Mouse (Mus musculus) small intestine, adult 2 months (tissue): ENCODE measurements around the gene Nup153. TPM values are rescaled to one million over a fixed set of nuclear protein-coding genes. Genes with fewer than 3 reads are reported as not detected.

Source experiments
- H3K27ac ChIP-seq: fragments of 200-500 bp; 2 replicates; pipeline ENCODE4 v1.5.1; 2012; ENCODE audit warnings: low read depth, low read length, control low read depth, inconsistent platforms; ENCODE audit not compliant: insufficient read depth
- H3K27me3 ChIP-seq: fragments of 200-500 bp; 2 replicates; pipeline ENCODE4 v1.6.1; 2012; ENCODE audit warnings: mild to moderate bottlenecking, moderate library complexity, low read length, inconsistent platforms; ENCODE audit not compliant: control insufficient read depth, insufficient read depth
- H3K36me3 ChIP-seq: fragments of 200-500 bp; 2 replicates; pipeline ENCODE4 v1.6.1; 2012; ENCODE audit warnings: mild to moderate bottlenecking, low read length, control low read depth, inconsistent platforms; ENCODE audit not compliant: control insufficient read depth, insufficient read depth
- H3K4me1 ChIP-seq: fragments of 200-500 bp; 2 replicates; pipeline ENCODE4 v1.6.1; 2012; ENCODE audit warnings: low read length, inconsistent platforms, mixed read lengths; ENCODE audit not compliant: control insufficient read depth, insufficient read depth, insufficient read length
- H3K4me3 ChIP-seq: fragments of 200-500 bp; 2 replicates; pipeline ENCODE4 v1.5.1; 2012; ENCODE audit warnings: low read depth, mild to moderate bottlenecking, control low read depth, inconsistent platforms, low read length, moderate library complexity
- CTCF ChIP-seq: fragments of 200-500 bp; IDR thresholded peaks from 2 replicates; pipeline ENCODE4 v1.5.1; 2012; ENCODE audit warnings: low read depth, mild to moderate bottlenecking, control low read depth, inconsistent platforms, low read length, moderate library complexity, mixed read lengths; ENCODE audit not compliant: insufficient replicate concordance, insufficient read length; ENCODE audit errors: extremely low read depth
- POLR2A ChIP-seq: fragments of 200-500 bp; IDR thresholded peaks from 2 replicates; pipeline ENCODE4 v1.6.1; 2012; ENCODE audit warnings: low read depth, mild to moderate bottlenecking, control low read depth, inconsistent platforms, low read length, moderate library complexity
- WGBS: fragments of 180-500 bp; shearing (Covaris S2); methylation state at CpG from one replicate; pipeline ENCODE4 v1.1.7; 2018; 5-methylcytosine and 5-hydroxymethylcytosine counted together
- polyA plus RNA-seq: library from polyadenylated mRNA; depleted of rRNA; stranded (reverse); fragments of >200 nt; gene quantifications from 2 replicates; pipeline ENCODE4 v1.2.3, GENCODE M21; 2012

Nup153 gene
- polyA plus RNA-seq, 1 experiment = 32.5 TPM

DNA sequence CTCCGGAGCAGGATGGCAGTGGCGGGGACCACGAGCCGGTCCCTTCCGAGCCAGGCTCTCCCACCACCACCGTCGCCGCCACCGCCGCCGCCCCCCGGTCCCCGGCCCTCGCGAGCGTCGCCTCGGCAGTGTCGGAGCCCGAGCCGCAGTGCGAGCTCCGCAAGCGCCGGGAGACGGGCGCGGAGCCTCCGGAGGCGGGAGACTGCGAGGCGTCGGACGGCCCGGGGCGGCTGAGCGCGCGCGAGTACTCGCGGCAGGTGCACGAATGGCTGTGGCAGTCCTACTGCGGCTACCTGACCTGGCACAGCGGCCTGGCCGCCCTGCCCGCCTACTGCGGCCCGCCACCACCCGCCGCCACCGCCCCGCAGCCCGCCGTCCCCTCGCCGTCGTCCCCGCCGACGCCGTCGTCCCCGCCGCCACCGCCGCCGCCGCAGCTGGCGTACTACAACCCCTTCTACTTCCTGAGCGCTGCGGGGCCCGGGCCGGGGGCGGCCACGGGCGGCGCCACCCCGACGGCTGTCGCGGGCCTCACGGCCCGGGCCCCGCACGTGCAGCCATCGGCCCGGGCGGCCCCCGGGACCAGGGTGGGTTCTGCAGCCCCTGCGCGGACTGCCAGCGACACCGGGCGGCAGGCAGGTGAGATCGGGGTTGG lies 58.0 kb downstream of the Nup153 start:
- no peaks in the 10 kb centered on the region; the same call in 1 of the 2 replicates for H3K27me3 ChIP-seq
- H3K4me1 ChIP-seq = peaks cover 3% of the 10 kb centered on the region; the same call in 1 of the 2 replicates
- peak overlapping the region; percentile 99 for H3K4me3 ChIP-seq
- H3K36me3 ChIP-seq = peaks cover 24% of the 10 kb centered on the region
- under 1% methylated on average over 90 of the region's 96 CpGs for WGBS
- peak overlapping the region; percentile 55 for H3K27ac ChIP-seq
- TF ChIP-seq POLR2A = no peak
- no peak for TF ChIP-seq CTCF

DNA sequence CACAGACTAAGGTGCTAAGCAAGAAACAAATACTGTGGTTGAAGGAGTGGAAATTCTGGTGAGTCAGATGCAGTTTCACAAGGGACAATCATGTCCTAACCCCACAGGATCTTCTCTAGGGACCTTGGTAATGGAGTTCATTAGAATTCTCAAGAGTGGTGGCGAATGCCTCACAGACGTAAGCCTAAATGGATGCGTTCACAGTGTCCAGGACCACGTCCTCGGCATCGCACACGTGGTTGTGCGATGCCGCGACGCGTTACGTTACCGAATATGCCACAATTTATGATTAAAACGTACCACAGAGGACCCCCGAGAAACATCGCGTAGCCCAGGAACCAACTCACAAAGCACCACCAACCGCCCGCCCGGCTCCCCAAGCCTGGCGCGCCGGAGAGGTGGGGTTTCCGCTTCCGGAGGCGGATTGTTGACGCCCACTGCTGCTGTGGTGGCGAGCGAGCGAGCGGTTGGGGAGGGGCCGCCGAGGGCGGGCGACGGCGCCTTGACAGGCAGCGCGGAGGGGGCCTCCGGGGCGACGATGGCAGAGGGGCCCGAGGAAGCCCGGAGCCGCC lies 58.6 kb downstream of the Nup153 start, which contains the start of gene Fam8a1:
Gene Fam8a1 (plus strand): TSS at position 475 of the 572 bp plus-strand sequence.
- no peaks in the 10 kb centered on the region; the same call in 1 of the 2 replicates for H3K27me3 ChIP-seq
- TF ChIP-seq POLR2A (peak; percentile 88), CTCF (no peak)
- under 1% methylated on average over 46 of the region's 46 CpGs for WGBS
- H3K4me1 ChIP-seq = peaks cover 3% of the 10 kb centered on the region; the same call in 1 of the 2 replicates
- H3K36me3 ChIP-seq = peaks cover 20% of the 10 kb centered on the region
- H3K27ac ChIP-seq = peak within 1 kb of the TSS; percentile 70
- peak within 1 kb of the TSS; percentile 99 for H3K4me3 ChIP-seq

GRCm38 (mm10) chr13:46663461-46663964 lies 64.2 kb downstream of the Nup153 start:
- H3K27me3 ChIP-seq = no peaks in the 10 kb centered on the region
- TF ChIP-seq CTCF (no peak), POLR2A (no peak)
- H3K4me1 ChIP-seq = no peaks in the 10 kb centered on the region
- H3K27ac ChIP-seq = no peak overlapping the region
- no peaks in the 10 kb centered on the region for H3K36me3 ChIP-seq
- no peak overlapping the region for H3K4me3 ChIP-seq
- 24% methylated on average over 4 of the region's 4 CpGs for WGBS

GRCm38 (mm10) chr13:46659211-46659610 lies 68.5 kb downstream of the Nup153 start:
- TF ChIP-seq CTCF (no peak), POLR2A (no peak)
- H3K4me3 ChIP-seq = no peak overlapping the region
- H3K36me3 ChIP-seq = no peaks in the 10 kb centered on the region
- H3K27ac ChIP-seq = no peak overlapping the region
- no peaks in the 10 kb centered on the region for H3K27me3 ChIP-seq
- no peaks in the 10 kb centered on the region for H3K4me1 ChIP-seq
- 94% methylated on average over 5 of the region's 5 CpGs for WGBS

GRCm38 (mm10) chr13:46654566-46654965 lies 73.2 kb downstream of the Nup153 start:
- no peak overlapping the region for H3K27ac ChIP-seq
- H3K36me3 ChIP-seq = no peaks in the 10 kb centered on the region
- 90% methylated on average over 5 of the region's 5 CpGs for WGBS
- H3K4me3 ChIP-seq = no peak overlapping the region
- no peaks in the 10 kb centered on the region for H3K27me3 ChIP-seq
- no peak for TF ChIP-seq CTCF
- no peak for TF ChIP-seq POLR2A
- no peaks in the 10 kb centered on the region; the same call in 1 of the 2 replicates for H3K4me1 ChIP-seq

DNA sequence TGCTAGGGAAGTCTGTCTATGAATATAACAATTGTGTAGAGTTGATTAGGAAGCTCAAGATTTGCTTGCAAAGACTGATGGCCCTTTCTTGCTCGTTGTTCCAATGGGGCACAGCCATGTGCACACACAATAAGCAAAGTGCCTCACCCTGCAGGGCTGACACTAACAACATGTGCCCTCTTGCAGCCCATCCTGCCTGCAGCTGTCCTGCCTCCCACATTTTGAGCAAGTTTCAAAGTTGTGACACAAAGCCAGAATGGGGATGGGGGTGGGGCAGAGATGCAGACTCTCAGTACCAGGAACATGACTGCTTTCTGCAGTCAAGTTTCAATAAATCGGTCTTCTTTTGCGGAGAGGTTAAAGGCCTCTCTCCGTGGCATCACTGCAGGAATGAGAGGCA lies 74.1 kb downstream of the Nup153 start:
- Histone ChIP-seq H3K4me3 (no peak overlapping the region), H3K27ac (no peak overlapping the region), H3K36me3 (no peaks in the 10 kb centered on the region), H3K27me3 (no peaks in the 10 kb centered on the region), H3K4me1 (no peaks in the 10 kb centered on the region; the same call in 1 of the 2 replicates)
- TF ChIP-seq CTCF (no peak), POLR2A (no peak)
- WGBS = 75% methylated on average over 4 of the region's 4 CpGs

DNA sequence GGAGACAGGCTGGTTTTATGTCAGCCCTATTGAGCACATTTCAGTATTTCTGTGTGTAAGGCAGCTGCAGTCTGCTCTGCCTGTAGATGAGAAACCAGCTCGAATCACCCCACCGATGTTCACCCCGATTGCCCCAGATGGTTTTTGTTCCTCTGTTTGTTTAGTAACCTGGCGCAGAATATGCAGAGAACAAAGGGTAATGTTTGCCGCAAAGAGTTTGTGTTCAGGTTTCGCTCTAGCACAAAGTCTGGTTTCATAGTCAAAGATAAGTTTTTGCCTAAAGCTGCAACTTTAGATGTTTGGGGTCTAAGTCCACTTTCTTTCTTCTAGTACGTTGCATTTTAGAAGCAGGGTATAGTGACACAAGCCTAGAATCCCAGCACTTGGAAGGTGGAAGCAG lies 75.1 kb downstream of the Nup153 start:
- no peaks in the 10 kb centered on the region for H3K36me3 ChIP-seq
- TF ChIP-seq POLR2A (no peak), CTCF (no peak)
- no peak overlapping the region for H3K27ac ChIP-seq
- H3K4me1 ChIP-seq = no peaks in the 10 kb centered on the region; the same call in 1 of the 2 replicates
- H3K27me3 ChIP-seq = no peaks in the 10 kb centered on the region
- H3K4me3 ChIP-seq = no peak overlapping the region
- 35% methylated on average over 7 of the region's 7 CpGs for WGBS
